Mouse (Mus musculus) hindbrain, embryonic 16.5 days (tissue): Measurements from ENCODE around the gene Rtl5. TPM values are rescaled to one million over a fixed set of nuclear protein-coding genes. Genes with fewer than 3 reads are reported as not detected.

Experiments
- ATAC-seq: fragments of 200-750 bp; cut with Nextera tagmentation; 2 replicates; pipeline ENCODE4 v1.8.0; 2017; ENCODE audit warnings: moderate TSS enrichment, moderate library complexity
- H3K27ac ChIP-seq: fragments of 300-500 bp; sonication (generic); 2 replicates; pipeline ENCODE4 v1.5.1; 2014; ENCODE audit warnings: low read depth, mild to moderate bottlenecking, control low read depth, low read length, moderate library complexity
- H3K27me3 ChIP-seq: fragments of 300-500 bp; sonication (generic); replicated peaks from 2 replicates; pipeline ENCODE4 v1.6.1; 2014; ENCODE audit warnings: low read length; ENCODE audit not compliant: control insufficient read depth, insufficient read depth
- H3K36me3 ChIP-seq: fragments of 300-500 bp; sonication (generic); 2 replicates; pipeline ENCODE4 v1.6.1; 2014; ENCODE audit warnings: mild to moderate bottlenecking, low read length, moderate library complexity, mixed read lengths; ENCODE audit not compliant: control insufficient read depth, insufficient read depth
- H3K4me1 ChIP-seq: fragments of 300-500 bp; sonication (generic); 2 replicates; pipeline ENCODE4 v1.6.1; 2014; ENCODE audit warnings: low read depth, low read length; ENCODE audit not compliant: control insufficient read depth, insufficient read depth
- H3K4me2 ChIP-seq: fragments of 300-500 bp; sonication (generic); 2 replicates; pipeline ENCODE4 v1.6.1; 2014; ENCODE audit warnings: mild to moderate bottlenecking, low read length, control low read depth, moderate library complexity
- H3K4me3 ChIP-seq: fragments of 300-500 bp; sonication (generic); 2 replicates; pipeline ENCODE4 v1.5.1; 2014; ENCODE audit warnings: mild to moderate bottlenecking, low read length, control low read depth, moderate library complexity
- H3K9ac ChIP-seq: fragments of 300-500 bp; sonication (generic); 2 replicates; pipeline ENCODE4 v1.6.1; 2014; ENCODE audit warnings: low read depth, mild to moderate bottlenecking, control low read depth, low read length, moderate library complexity
- H3K9me3 ChIP-seq: fragments of 300-500 bp; sonication (generic); 2 replicates; pipeline ENCODE4 v1.6.1; 2014; ENCODE audit warnings: mild to moderate bottlenecking, low read length, moderate library complexity; ENCODE audit not compliant: control insufficient read depth
- WGBS: fragments of 180-500 bp; shearing (Covaris S2); extraction: QIAGEN DNeasy Blood & Tissue Kit; methylation state at CpG from one replicate; pipeline ENCODE4 v1.1.7; 2014; 5-methylcytosine and 5-hydroxymethylcytosine counted together
- polyA plus RNA-seq: library from polyadenylated mRNA; unstranded; fragments of >200 nt; fragmentation: Nextera tagmentation; extraction: Ambion mirVana; gene quantifications from 2 replicates; pipeline ENCODE4 v1.2.1, GENCODE M21; 2015

Gene Rtl5
- polyA plus RNA-seq, 1 experiment from 2014 or later, result 5.6 TPM

GRCm38 (mm10) chrX:102085798-102086443 lies 14.8 kb upstream of the Rtl5 start:
- ATAC-seq, result no peak
- Histone ChIP-seq H3K27ac (no peak overlapping the region), H3K27me3 (no peaks in the 10 kb centered on the region; the same call in 1 of the 2 replicates), H3K9me3 (no peaks in the 10 kb centered on the region), H3K4me1 (peaks cover 6% of the 10 kb centered on the region; the same call in 1 of the 2 replicates), H3K4me2 (no peak overlapping the region), H3K36me3 (no peaks in the 10 kb centered on the region), H3K9ac (no peak overlapping the region), H3K4me3 (no peak overlapping the region)
- WGBS, result 78% methylated on average over 8 of the region's 8 CpGs

GRCm38 (mm10) chrX:102082340-102082739 lies 11.2 kb upstream of the Rtl5 start:
- Histone ChIP-seq H3K27me3 (no peaks in the 10 kb centered on the region), H3K4me3 (no peak overlapping the region), H3K27ac (peak overlapping the region; percentile 83), H3K4me1 (peaks cover 6% of the 10 kb centered on the region; the same call in 1 of the 2 replicates), H3K4me2 (no peak overlapping the region; the same call in 1 of the 2 replicates), H3K9me3 (no peaks in the 10 kb centered on the region), H3K36me3 (no peaks in the 10 kb centered on the region), H3K9ac (no peak overlapping the region)
- ATAC-seq, result no peak; the same call in none of the 2 replicates
- 17% methylated on average over 5 of the region's 5 CpGs for WGBS

GRCm38 (mm10) chrX:102081573-102082279 lies 10.6 kb upstream of the Rtl5 start:
- Histone ChIP-seq H3K4me2 (peak overlapping the region; percentile 21; the same call in 1 of the 2 replicates), H3K27me3 (no peaks in the 10 kb centered on the region), H3K4me3 (no peak overlapping the region), H3K36me3 (no peaks in the 10 kb centered on the region), H3K27ac (peak overlapping the region; percentile 83), H3K4me1 (peaks cover 6% of the 10 kb centered on the region; the same call in 1 of the 2 replicates), H3K9ac (no peak overlapping the region), H3K9me3 (no peaks in the 10 kb centered on the region)
- WGBS, result 25% methylated on average over 7 of the region's 7 CpGs
- peak; percentile 95 for ATAC-seq

- peak overlapping the region; percentile 83; the same call in 1 of the 2 replicates for H3K27ac ChIP-seq
- peaks cover 6% of the 10 kb centered on the region; the same call in 1 of the 2 replicates for H3K4me1 ChIP-seq
- H3K9me3 ChIP-seq, result no peaks in the 10 kb centered on the region
- no peaks in the 10 kb centered on the region for H3K27me3 ChIP-seq
- H3K4me3 ChIP-seq, result no peak overlapping the region
- no peak overlapping the region; the same call in 1 of the 2 replicates for H3K4me2 ChIP-seq
- H3K9ac ChIP-seq, result no peak overlapping the region
- no peaks in the 10 kb centered on the region for H3K36me3 ChIP-seq
- WGBS, result 44% methylated on average over 10 of the region's 10 CpGs
- peak; percentile 12; the same call in 1 of the 2 replicates for ATAC-seq
Measured at GRCm38 (mm10) chrX:102081076-102081475, 10.0 kb upstream of the Rtl5 start.

GRCm38 (mm10) chrX:102076886-102077765 lies 6.0 kb upstream of the Rtl5 start:
- Histone ChIP-seq H3K4me1 (0 out of 2 replicates have a peak, but pooled peaks cover 3% of the 10 kb centered on the region), H3K4me3 (no peak overlapping the region), H3K36me3 (no peaks in the 10 kb centered on the region), H3K9ac (no peak overlapping the region), H3K27me3 (no peaks in the 10 kb centered on the region; the same call in 1 of the 2 replicates), H3K27ac (no peak overlapping the region), H3K4me2 (no peak overlapping the region), H3K9me3 (no peaks in the 10 kb centered on the region)
- ATAC-seq, result no peak
- 88% methylated on average over 7 of the region's 7 CpGs for WGBS

- Histone ChIP-seq H3K27me3 (no peaks in the 10 kb centered on the region; the same call in 1 of the 2 replicates), H3K9ac (no peak overlapping the region), H3K9me3 (no peaks in the 10 kb centered on the region), H3K36me3 (no peaks in the 10 kb centered on the region), H3K4me2 (no peak overlapping the region), H3K4me3 (no peak overlapping the region), H3K4me1 (no peaks in the 10 kb centered on the region), H3K27ac (no peak overlapping the region)
- 69% methylated on average over 4 of the region's 4 CpGs for WGBS
- ATAC-seq, result no peak
Measured at GRCm38 (mm10) chrX:102075158-102075557, 4.1 kb upstream of the Rtl5 start.

GRCm38 (mm10) chrX:102074435-102074834 lies 3.3 kb upstream of the Rtl5 start:
- 57% methylated on average over 5 of the region's 5 CpGs for WGBS
- Histone ChIP-seq H3K9ac (no peak overlapping the region), H3K9me3 (no peaks in the 10 kb centered on the region), H3K4me1 (no peaks in the 10 kb centered on the region), H3K4me2 (no peak overlapping the region), H3K36me3 (no peaks in the 10 kb centered on the region), H3K27me3 (no peaks in the 10 kb centered on the region; the same call in 1 of the 2 replicates), H3K4me3 (no peak overlapping the region), H3K27ac (no peak overlapping the region)
- ATAC-seq, result no peak

GRCm38 (mm10) chrX:102073605-102074325 lies 2.7 kb upstream of the Rtl5 start:
- no peak overlapping the region for H3K4me2 ChIP-seq
- H3K9me3 ChIP-seq, result no peaks in the 10 kb centered on the region
- 65% methylated on average over 14 of the region's 14 CpGs for WGBS

More at GRCm38 (mm10) chrX:102073605-102074325, 2.7 kb upstream of the Rtl5 start:
- Histone ChIP-seq H3K27ac (no peak overlapping the region), H3K4me3 (no peak overlapping the region), H3K27me3 (no peaks in the 10 kb centered on the region; the same call in 1 of the 2 replicates), H3K9ac (no peak overlapping the region), H3K4me1 (no peaks in the 10 kb centered on the region), H3K36me3 (no peaks in the 10 kb centered on the region)
- ATAC-seq, result no peak
